Mouse (Mus musculus) thymus, postnatal 36 days (tissue): Measurements from ENCODE around the gene Gm3029.
"Not testable (repeated sequence)": the region's sequence is repeated elsewhere in the genome, so short reads cannot be mapped to it uniquely, and the experiment has no call there.

ENCODE experiments used
- DNase-seq, 2 experiments: peaks; one replicate each; pipeline ENCODE4 v3.0.0; 2022; ENCODE audit warnings: mixed read lengths in 2 of 2

Gm3029 gene

GRCm38 (mm10) chr14:3931456-3931855 lies at the start of gene Gm3029:
Gene Gm3029 (plus strand): TSS chr14:3931756.
- DNase-seq: not testable (repeated sequence)

DNA sequence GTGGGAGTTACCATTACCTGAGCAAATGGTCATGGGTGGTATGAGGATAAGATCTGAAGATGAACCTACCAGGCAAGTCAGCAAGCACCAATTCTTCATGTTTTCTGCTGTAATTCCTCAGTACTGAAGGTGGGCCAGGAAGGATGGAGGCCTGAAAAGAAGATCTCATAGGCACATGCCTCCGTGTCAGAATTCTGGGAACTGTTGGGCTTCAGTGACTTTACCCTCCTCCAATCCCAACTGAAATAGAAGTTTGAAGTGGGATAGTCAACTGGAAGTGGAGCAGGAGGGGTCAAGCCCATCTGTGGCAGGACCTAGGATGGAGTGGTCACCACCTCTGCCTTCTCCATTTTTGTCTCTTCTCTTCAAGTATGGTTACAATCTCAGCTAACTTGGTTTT lies 47.7 kb upstream of the Gm3029 start, which contains the start of gene Gm2916:
Gene Gm2916 (plus strand): TSS at position 301 of the 400 bp plus-strand sequence.
- DNase-seq: not testable (repeated sequence)

GRCm38 (mm10) chr14:3963247-3963646 lies 31.7 kb downstream of the Gm3029 start, which contains the start of gene Gm3095:
Gene Gm3095 (plus strand): TSS chr14:3963547.
- DNase-seq: not testable (repeated sequence)
